Mouse (Mus musculus) embryonic facial prominence, embryonic 11.5 days (tissue): ENCODE results near the gene Med23. TPM values are rescaled to one million over a fixed set of nuclear protein-coding genes. Genes with fewer than 3 reads are reported as not detected.

Experiments used
- ATAC-seq: fragments of 200-750 bp; cut with Nextera tagmentation; replicated peaks from 2 replicates; pipeline ENCODE4 v1.8.0; 2017; ENCODE audit warnings: low read depth; ENCODE audit not compliant: insufficient number of reproducible peaks, low FRiP score, low TSS enrichment
- DNase-seq: peaks from one replicate; pipeline ENCODE4 v3.0.0-alpha.2; 2015; ENCODE audit warnings: low spot score
- H3K27ac ChIP-seq: fragments of 300-500 bp; sonication (generic); replicated peaks from 2 replicates; pipeline ENCODE4 v1.5.1; 2014; ENCODE audit warnings: mild to moderate bottlenecking, low read depth, low read length, control low read depth
- H3K27me3 ChIP-seq: fragments of 300-500 bp; sonication (generic); 2 replicates; pipeline ENCODE4 v1.6.1; 2014; ENCODE audit warnings: mild to moderate bottlenecking, low read length, moderate library complexity, mixed read lengths; ENCODE audit not compliant: control insufficient read depth, insufficient read depth
- H3K36me3 ChIP-seq: fragments of 300-500 bp; sonication (generic); replicated peaks from 2 replicates; pipeline ENCODE4 v1.6.1; 2014; ENCODE audit warnings: low read depth, mild to moderate bottlenecking, low read length, moderate library complexity, mixed read lengths; ENCODE audit not compliant: control insufficient read depth, insufficient read depth
- H3K4me1 ChIP-seq: fragments of 300-500 bp; sonication (generic); 2 replicates; pipeline ENCODE4 v1.6.1; 2014; ENCODE audit warnings: low read length, mixed read lengths; ENCODE audit not compliant: control insufficient read depth, insufficient read depth
- H3K4me2 ChIP-seq: fragments of 300-500 bp; sonication (generic); 2 replicates; pipeline ENCODE4 v1.6.1; 2014; ENCODE audit warnings: low read depth, mild to moderate bottlenecking, control low read depth, low read length, moderate library complexity
- H3K4me3 ChIP-seq: fragments of 300-500 bp; sonication (generic); 2 replicates; pipeline ENCODE4 v1.5.1; 2014; ENCODE audit warnings: low read depth, low read length, control low read depth
- H3K9ac ChIP-seq: fragments of 300-500 bp; sonication (generic); replicated peaks from 2 replicates; pipeline ENCODE4 v1.6.1; 2014; ENCODE audit warnings: mild to moderate bottlenecking, control low read depth, low read length
- H3K9me3 ChIP-seq: fragments of 300-500 bp; sonication (generic); replicated peaks from 2 replicates; pipeline ENCODE4 v1.6.1; 2016; ENCODE audit warnings: mild to moderate bottlenecking, low read length, inconsistent platforms, mixed read lengths; ENCODE audit not compliant: control insufficient read depth
- WGBS: fragments of 180-500 bp; shearing (Covaris S2); extraction: QIAGEN DNeasy Blood & Tissue Kit; methylation state at CpG from one replicate; pipeline ENCODE4 v1.1.7; 2014; 5-methylcytosine and 5-hydroxymethylcytosine counted together
- polyA plus RNA-seq: library from polyadenylated mRNA; unstranded; fragments of >200 nt; fragmentation: Nextera tagmentation; extraction: Ambion mirVana; gene quantifications from 2 replicates; pipeline ENCODE4 v1.2.1, GENCODE M21; 2014

Gene Med23
- polyA plus RNA-seq, 1 experiment from 2014 or later, result 35.6 TPM

DNA sequence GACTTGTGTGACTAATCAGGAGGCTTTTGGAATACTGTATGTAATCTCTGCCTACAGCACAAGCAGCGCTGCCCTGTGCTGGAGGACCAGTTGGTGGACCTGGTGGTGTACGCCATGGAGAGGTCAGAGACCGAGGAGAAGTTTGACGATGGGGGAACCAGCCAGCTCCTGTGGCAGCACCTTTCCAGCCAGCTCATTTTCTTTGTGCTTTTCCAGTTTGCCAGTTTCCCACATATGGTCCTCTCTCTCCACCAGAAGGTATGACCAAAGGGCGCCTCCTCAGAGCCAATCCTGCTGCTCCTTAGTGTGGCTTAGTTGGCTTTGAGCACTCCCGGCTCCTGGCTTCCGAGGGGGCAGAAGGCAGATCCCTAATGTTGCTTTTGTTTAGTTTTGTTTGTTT, 18.6 kb downstream of the Med23 start:
- no peak for ATAC-seq
- Histone ChIP-seq H3K36me3 (no peaks in the 10 kb centered on the region; the same call in 1 of the 2 replicates), H3K9me3 (no peaks in the 10 kb centered on the region), H3K9ac (no peak overlapping the region), H3K4me3 (no peak overlapping the region), H3K4me2 (no peak overlapping the region), H3K27ac (no peak overlapping the region), H3K4me1 (no peaks in the 10 kb centered on the region), H3K27me3 (no peaks in the 10 kb centered on the region)
- 96% methylated on average over 7 of the region's 7 CpGs for WGBS
- no peak for DNase-seq

GRCm38 (mm10) chr10:24895927-24896326, 26.1 kb downstream of the Med23 start:
- Histone ChIP-seq H3K27ac (no peak overlapping the region), H3K4me2 (no peak overlapping the region), H3K36me3 (peaks cover 3% of the 10 kb centered on the region), H3K9me3 (no peaks in the 10 kb centered on the region), H3K4me1 (no peaks in the 10 kb centered on the region), H3K4me3 (no peak overlapping the region), H3K27me3 (no peaks in the 10 kb centered on the region), H3K9ac (no peak overlapping the region)
- ATAC-seq, result no peak
- WGBS, result 84% methylated on average over 8 of the region's 8 CpGs
- no peak for DNase-seq

DNA sequence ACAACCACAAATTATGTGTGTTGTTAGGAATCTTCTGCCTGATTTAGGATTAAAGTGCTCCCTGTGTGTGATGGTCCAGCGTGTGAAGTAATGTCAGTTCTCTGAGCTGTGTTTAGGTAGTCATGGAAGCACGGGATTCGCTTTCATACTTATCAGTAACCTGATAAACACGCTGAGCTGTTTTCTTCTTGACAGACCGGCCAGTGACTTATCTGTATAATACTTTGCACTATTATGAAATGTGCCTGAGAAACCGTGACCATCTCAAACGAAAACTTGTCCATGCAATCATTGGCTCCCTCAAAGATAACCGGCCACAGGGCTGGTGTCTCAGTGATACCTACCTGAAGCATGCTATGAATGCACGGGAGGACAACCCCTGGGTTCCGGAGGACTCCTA, 35.8 kb downstream of the Med23 start:
- Histone ChIP-seq H3K36me3 (peaks cover 9% of the 10 kb centered on the region), H3K27ac (no peak overlapping the region), H3K27me3 (no peaks in the 10 kb centered on the region), H3K4me1 (no peaks in the 10 kb centered on the region), H3K9ac (no peak overlapping the region), H3K9me3 (no peaks in the 10 kb centered on the region), H3K4me2 (no peak overlapping the region), H3K4me3 (no peak overlapping the region)
- 94% methylated on average over 10 of the region's 10 CpGs for WGBS
- DNase-seq (no peak), ATAC-seq (no peak)

DNA sequence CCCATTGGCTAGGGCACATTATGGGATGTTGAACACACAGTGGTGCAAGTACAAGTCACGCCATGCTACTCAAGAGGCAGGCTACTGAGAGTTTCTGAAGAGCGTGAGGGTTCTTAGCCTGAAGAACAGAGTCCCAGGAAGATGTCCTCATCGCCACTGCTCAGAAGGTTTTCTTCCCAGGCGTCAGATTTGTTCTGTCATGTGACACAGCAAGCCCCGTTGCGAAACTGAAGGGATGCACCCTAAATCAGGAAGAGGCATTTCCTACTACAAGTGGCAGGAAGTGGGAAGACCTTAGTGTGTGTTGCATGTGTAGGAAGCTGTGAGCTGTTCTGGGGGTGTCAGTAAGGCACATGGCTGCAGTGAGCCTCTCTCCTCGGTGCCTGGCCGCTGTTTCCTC, 41.4 kb downstream of the Med23 start:
- Histone ChIP-seq H3K4me2 (no peak overlapping the region), H3K27me3 (no peaks in the 10 kb centered on the region), H3K4me1 (no peaks in the 10 kb centered on the region), H3K9ac (no peak overlapping the region), H3K36me3 (peaks cover 7% of the 10 kb centered on the region), H3K4me3 (no peak overlapping the region), H3K9me3 (no peaks in the 10 kb centered on the region), H3K27ac (no peak overlapping the region)
- ATAC-seq, result no peak
- WGBS, result 94% methylated on average over 8 of the region's 8 CpGs
- DNase-seq, result no peak

- H3K36me3 ChIP-seq, result peaks cover 7% of the 10 kb centered on the region
- no peaks in the 10 kb centered on the region for H3K4me1 ChIP-seq
- H3K27me3 ChIP-seq, result no peaks in the 10 kb centered on the region
- no peak overlapping the region for H3K4me2 ChIP-seq
- no peak for ATAC-seq
- no peaks in the 10 kb centered on the region for H3K9me3 ChIP-seq
- 92% methylated on average over 14 of the region's 14 CpGs for WGBS
- no peak overlapping the region for H3K9ac ChIP-seq
- H3K4me3 ChIP-seq, result no peak overlapping the region
- no peak for DNase-seq
- H3K27ac ChIP-seq, result no peak overlapping the region
Observed at GRCm38 (mm10) chr10:24912576-24912975, 42.8 kb downstream of the Med23 start.

DNA sequence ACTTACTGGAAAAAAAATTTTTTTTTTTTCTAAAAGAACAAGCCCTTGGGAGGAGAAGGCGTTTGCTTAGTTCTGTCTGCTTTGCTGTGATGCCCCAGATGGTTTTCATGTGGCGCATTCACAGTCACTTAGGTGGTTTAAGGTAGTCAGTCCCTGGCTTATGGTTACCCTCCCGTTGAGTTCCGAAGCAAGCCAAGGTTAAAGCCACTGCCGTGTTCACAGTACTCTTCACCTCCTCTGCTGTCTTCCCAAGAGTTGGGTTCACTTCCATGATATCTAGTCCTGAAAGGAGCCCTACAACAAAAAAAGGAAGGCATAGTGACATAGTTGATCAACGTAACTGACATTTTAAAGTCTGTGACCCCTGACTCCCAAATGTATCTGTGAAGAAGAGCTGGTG, 45.7 kb downstream of the Med23 start:
- no peak overlapping the region for H3K9ac ChIP-seq
- H3K4me1 ChIP-seq, result no peaks in the 10 kb centered on the region
- ATAC-seq, result no peak

GRCm38 (mm10) chr10:24922977-24923376, 53.2 kb downstream of the Med23 start:
- Histone ChIP-seq H3K9ac (no peak overlapping the region), H3K4me3 (no peak overlapping the region), H3K27me3 (no peaks in the 10 kb centered on the region), H3K9me3 (no peaks in the 10 kb centered on the region), H3K27ac (no peak overlapping the region), H3K4me2 (no peak overlapping the region), H3K4me1 (no peaks in the 10 kb centered on the region; the same call in 1 of the 2 replicates), H3K36me3 (no peaks in the 10 kb centered on the region)
- 21% methylated on average over 4 of the region's 4 CpGs for WGBS
- no peak for DNase-seq
- no peak for ATAC-seq

More for the DNA sequence above, 45.7 kb downstream of the Med23 start:
- no peak overlapping the region for H3K4me2 ChIP-seq
- no peak overlapping the region for H3K27ac ChIP-seq
- no peak for DNase-seq
- no peaks in the 10 kb centered on the region for H3K27me3 ChIP-seq
- no peak overlapping the region for H3K4me3 ChIP-seq
- H3K9me3 ChIP-seq, result no peaks in the 10 kb centered on the region
- peaks cover 2% of the 10 kb centered on the region for H3K36me3 ChIP-seq
- 85% methylated on average over 6 of the region's 6 CpGs for WGBS

DNA sequence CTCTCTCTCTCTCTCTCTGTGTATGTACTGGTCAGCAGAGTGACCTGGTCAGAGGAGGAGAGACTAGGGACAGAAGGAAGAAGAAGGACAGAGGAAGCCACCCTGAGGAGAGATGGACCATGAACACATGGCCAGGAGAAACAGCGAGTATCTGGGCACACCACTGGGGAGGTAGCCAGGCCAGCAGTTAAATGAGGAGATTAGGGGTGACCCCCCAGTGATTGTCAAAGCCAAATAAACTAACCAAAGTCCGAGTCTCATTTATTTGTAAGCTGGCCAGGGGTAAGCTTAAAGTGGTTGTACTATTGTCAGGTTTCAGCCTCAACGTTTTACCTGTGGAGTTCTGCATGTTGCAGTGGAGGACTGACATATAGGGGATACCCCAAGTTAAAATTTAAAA, 54.5 kb downstream of the Med23 start:
- WGBS, result 78% methylated on average over 3 of the region's 3 CpGs
- H3K27ac ChIP-seq, result no peak overlapping the region

More for the DNA sequence above, 54.5 kb downstream of the Med23 start:
- ATAC-seq (no peak), DNase-seq (no peak)
- Histone ChIP-seq H3K4me2 (no peak overlapping the region), H3K4me1 (no peaks in the 10 kb centered on the region; the same call in 1 of the 2 replicates), H3K27me3 (no peaks in the 10 kb centered on the region), H3K9me3 (no peaks in the 10 kb centered on the region), H3K36me3 (no peaks in the 10 kb centered on the region), H3K9ac (no peak overlapping the region), H3K4me3 (no peak overlapping the region)
